Mouse (Mus musculus): ENCODE results near the gene Ssbp2. TPM values are rescaled to one million over a fixed set of nuclear protein-coding genes. Genes with fewer than 3 reads are reported as not detected.

The Ssbp2 gene
- 7.9 and 8.3 TPM in 2 replicates for polyA plus RNA-seq (2012; rRNA removed)

DNA sequence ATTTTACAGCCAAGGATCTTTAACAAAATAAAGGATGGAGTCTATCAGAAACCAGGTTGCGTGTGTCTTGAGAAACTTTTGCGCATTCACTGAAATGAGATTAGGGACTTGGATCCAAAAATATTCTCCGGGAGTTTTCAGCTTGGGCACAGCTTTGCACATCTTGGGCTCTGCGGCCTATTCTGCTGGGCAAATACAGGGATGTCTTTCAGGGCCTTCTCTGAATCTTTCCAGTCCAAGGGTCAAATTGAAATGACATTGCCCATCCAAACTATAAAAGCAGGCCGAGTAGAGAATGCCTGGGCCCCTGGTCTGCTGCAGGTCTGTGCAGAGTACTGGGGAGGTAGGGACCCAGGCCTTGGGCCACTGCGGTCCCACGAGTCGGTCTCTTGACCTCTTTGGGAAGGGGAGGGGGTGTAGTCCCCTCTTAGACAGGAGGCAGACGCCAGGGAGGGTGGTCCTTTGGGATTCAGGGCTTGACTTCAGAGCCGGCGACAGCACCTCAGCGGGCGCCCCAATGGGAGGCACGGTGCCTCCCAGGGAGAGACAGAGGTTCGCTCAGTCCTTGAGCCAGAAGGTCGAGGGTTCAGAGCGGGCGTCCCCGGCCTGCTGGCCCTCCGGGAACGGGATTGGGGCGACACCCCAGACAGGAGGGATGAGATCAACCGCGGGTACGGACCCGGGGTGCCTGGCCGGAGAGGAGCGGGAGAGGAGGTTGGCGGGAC, at the start of gene Ssbp2:
Gene Ssbp2, plus strand, starts transcription at position 388 of the 725 bp plus-strand sequence.
- TF ChIP-seq CTCF (IDR thresholded peaks at IDR 0.05; ENCODE audit: control insufficient read depth, insufficient read depth, insufficient replicate concordance, low read depth, low read length), result no peak
- no peak for TF ChIP-seq POLR2A (IDR thresholded peaks at IDR 0.05; ENCODE audit: control insufficient read depth, low read depth, low read length)
- peaks cover 7% of the 10 kb centered on the region for H3K4me1 ChIP-seq (ENCODE audit: control insufficient read depth, insufficient read depth, low read length)
- H3K36me3 ChIP-seq (ENCODE audit: control insufficient read depth, insufficient read depth, low read length), result no peaks in the 10 kb centered on the region
- H3K27me3 ChIP-seq (ENCODE audit: control insufficient read depth, insufficient read depth, low read length), result no peaks in the 10 kb centered on the region
- peak within 1 kb of the TSS; percentile 93 for H3K4me3 ChIP-seq (ENCODE audit: control insufficient read depth, low read depth, low read length)
- peak within 1 kb of the TSS; percentile 96 for H3K27ac ChIP-seq (ENCODE audit: control insufficient read depth, insufficient read depth, low read depth, low read length)

DNA sequence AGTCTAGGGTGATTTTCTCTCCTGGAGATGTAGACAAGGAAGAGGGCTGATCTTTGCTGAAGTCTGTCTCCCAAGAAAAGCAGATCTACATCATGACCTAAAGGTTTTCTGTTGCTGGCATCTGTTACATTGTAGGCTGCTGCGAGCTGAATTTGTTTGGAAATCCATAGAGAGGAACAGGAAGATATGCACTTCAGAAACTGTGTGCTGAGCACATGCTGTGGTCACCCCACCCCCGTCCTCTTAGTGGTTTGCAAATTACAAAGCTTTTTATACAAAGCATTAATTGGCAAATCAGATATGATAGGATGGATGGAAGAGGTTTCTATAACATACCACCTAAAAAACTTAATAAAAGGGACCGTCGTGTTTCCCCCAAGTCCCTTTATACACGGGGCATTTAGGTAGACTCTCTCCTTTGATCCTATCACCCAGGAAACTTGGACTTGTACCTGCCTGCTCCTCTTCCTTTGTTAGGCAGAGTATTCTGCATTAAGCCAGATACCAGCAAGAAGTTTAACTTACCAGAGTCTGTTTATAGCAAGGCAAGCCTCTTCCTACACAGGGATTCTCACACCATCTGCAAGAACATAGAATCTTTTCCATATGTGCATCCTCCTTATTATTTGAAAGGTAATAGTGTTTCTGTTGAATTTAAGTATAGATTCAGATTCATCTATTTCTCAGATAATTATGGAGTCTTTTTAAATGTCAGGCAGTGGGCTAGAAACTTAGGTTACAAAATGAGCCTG, 46.2 kb upstream of the Ssbp2 start:
- Histone ChIP-seq H3K27ac (ENCODE audit: control insufficient read depth, insufficient read depth, low read depth, low read length) (no peak overlapping the region), H3K36me3 (ENCODE audit: control insufficient read depth, insufficient read depth, low read length) (no peaks in the 10 kb centered on the region), H3K4me3 (ENCODE audit: control insufficient read depth, low read depth, low read length) (no peak overlapping the region), H3K4me1 (ENCODE audit: control insufficient read depth, insufficient read depth, low read length) (no peaks in the 10 kb centered on the region), H3K27me3 (ENCODE audit: control insufficient read depth, insufficient read depth, low read length) (no peaks in the 10 kb centered on the region)
- no peak for TF ChIP-seq CTCF (IDR thresholded peaks at IDR 0.05; ENCODE audit: control insufficient read depth, insufficient read depth, insufficient replicate concordance, low read depth, low read length)
- no peak for TF ChIP-seq POLR2A (IDR thresholded peaks at IDR 0.05; ENCODE audit: control insufficient read depth, low read depth, low read length)

GRCm38 (mm10) chr13:91415896-91416295, 44.2 kb upstream of the Ssbp2 start:
- Histone ChIP-seq H3K4me1 (ENCODE audit: control insufficient read depth, insufficient read depth, low read length) (no peaks in the 10 kb centered on the region), H3K36me3 (ENCODE audit: control insufficient read depth, insufficient read depth, low read length) (no peaks in the 10 kb centered on the region), H3K4me3 (ENCODE audit: control insufficient read depth, low read depth, low read length) (no peak overlapping the region), H3K27ac (ENCODE audit: control insufficient read depth, insufficient read depth, low read depth, low read length) (no peak overlapping the region), H3K27me3 (ENCODE audit: control insufficient read depth, insufficient read depth, low read length) (no peaks in the 10 kb centered on the region)
- TF ChIP-seq POLR2A (IDR thresholded peaks at IDR 0.05; ENCODE audit: control insufficient read depth, low read depth, low read length), result no peak
- TF ChIP-seq CTCF (IDR thresholded peaks at IDR 0.05; ENCODE audit: control insufficient read depth, insufficient read depth, insufficient replicate concordance, low read depth, low read length), result no peak

GRCm38 (mm10) chr13:91416698-91417097, 43.4 kb upstream of the Ssbp2 start:
- no peaks in the 10 kb centered on the region for H3K27me3 ChIP-seq (ENCODE audit: control insufficient read depth, insufficient read depth, low read length)
- no peak overlapping the region for H3K4me3 ChIP-seq (ENCODE audit: control insufficient read depth, low read depth, low read length)
- no peak for TF ChIP-seq CTCF (IDR thresholded peaks at IDR 0.05; ENCODE audit: control insufficient read depth, insufficient read depth, insufficient replicate concordance, low read depth, low read length)
- no peak for TF ChIP-seq POLR2A (IDR thresholded peaks at IDR 0.05; ENCODE audit: control insufficient read depth, low read depth, low read length)
- no peaks in the 10 kb centered on the region for H3K36me3 ChIP-seq (ENCODE audit: control insufficient read depth, insufficient read depth, low read length)
- H3K27ac ChIP-seq (ENCODE audit: control insufficient read depth, insufficient read depth, low read depth, low read length), result no peak overlapping the region
- H3K4me1 ChIP-seq (ENCODE audit: control insufficient read depth, insufficient read depth, low read length), result no peaks in the 10 kb centered on the region

- H3K36me3 ChIP-seq (ENCODE audit: control insufficient read depth, insufficient read depth, low read length), result no peaks in the 10 kb centered on the region
- TF ChIP-seq POLR2A (IDR thresholded peaks at IDR 0.05; ENCODE audit: control insufficient read depth, low read depth, low read length) (no peak), CTCF (IDR thresholded peaks at IDR 0.05; ENCODE audit: control insufficient read depth, insufficient read depth, insufficient replicate concordance, low read depth, low read length) (no peak)
- H3K4me1 ChIP-seq (ENCODE audit: control insufficient read depth, insufficient read depth, low read length), result no peaks in the 10 kb centered on the region
- H3K4me3 ChIP-seq (ENCODE audit: control insufficient read depth, low read depth, low read length), result no peak overlapping the region
- no peaks in the 10 kb centered on the region for H3K27me3 ChIP-seq (ENCODE audit: control insufficient read depth, insufficient read depth, low read length)
- H3K27ac ChIP-seq (ENCODE audit: control insufficient read depth, insufficient read depth, low read depth, low read length), result no peak overlapping the region
Measured at GRCm38 (mm10) chr13:91421387-91421949, 38.6 kb upstream of the Ssbp2 start.

DNA sequence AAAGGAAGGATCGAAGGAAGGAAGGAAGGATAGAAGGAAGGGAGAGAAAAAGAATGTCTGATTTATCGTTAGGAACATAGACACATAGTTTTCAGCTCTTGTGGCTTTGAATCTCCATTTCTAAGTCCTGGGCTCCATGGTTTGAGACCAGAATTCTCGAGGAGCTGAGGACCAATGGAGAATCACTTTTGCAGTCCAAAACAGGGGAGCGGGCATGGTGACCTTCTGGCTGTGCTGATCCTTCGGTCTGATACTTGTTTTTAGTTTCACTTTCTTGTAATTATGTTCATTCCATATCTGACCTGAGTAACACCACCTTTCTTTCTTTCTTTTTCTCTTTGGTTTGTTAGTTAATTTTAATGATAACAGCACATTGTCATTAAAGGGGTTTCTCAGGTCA, 29.2 kb upstream of the Ssbp2 start:
- no peak for TF ChIP-seq CTCF (IDR thresholded peaks at IDR 0.05; ENCODE audit: control insufficient read depth, insufficient read depth, insufficient replicate concordance, low read depth, low read length)
- no peak for TF ChIP-seq POLR2A (IDR thresholded peaks at IDR 0.05; ENCODE audit: control insufficient read depth, low read depth, low read length)
- no peaks in the 10 kb centered on the region for H3K27me3 ChIP-seq (ENCODE audit: control insufficient read depth, insufficient read depth, low read length)
- no peak overlapping the region for H3K27ac ChIP-seq (ENCODE audit: control insufficient read depth, insufficient read depth, low read depth, low read length)
- H3K36me3 ChIP-seq (ENCODE audit: control insufficient read depth, insufficient read depth, low read length), result no peaks in the 10 kb centered on the region
- H3K4me1 ChIP-seq (ENCODE audit: control insufficient read depth, insufficient read depth, low read length), result peaks cover 3% of the 10 kb centered on the region
- H3K4me3 ChIP-seq (ENCODE audit: control insufficient read depth, low read depth, low read length), result no peak overlapping the region

Measured in testis, adult 2 months (tissue).